Mouse (Mus musculus): Measurements from ENCODE around the gene Pcp4l1.
"Not testable (repeated sequence)": the region's sequence is repeated elsewhere in the genome, so short reads cannot be mapped to it uniquely, and the experiment has no call there.

The Pcp4l1 gene

GRCm38 (mm10) chr1:171149974-171150760 is 45.9 kb downstream of the Pcp4l1 start, which contains the start of the genes Sdhc and Mpz:
Gene Sdhc, minus strand, starts transcription at chr1:171150603.
Gene Mpz, plus strand, starts transcription at chr1:171150711.
- DNase-seq (ENCODE audit: inconsistent age in 2 of 2, low spot score in 1 of 2), result peak; percentile 96 to 99

DNA sequence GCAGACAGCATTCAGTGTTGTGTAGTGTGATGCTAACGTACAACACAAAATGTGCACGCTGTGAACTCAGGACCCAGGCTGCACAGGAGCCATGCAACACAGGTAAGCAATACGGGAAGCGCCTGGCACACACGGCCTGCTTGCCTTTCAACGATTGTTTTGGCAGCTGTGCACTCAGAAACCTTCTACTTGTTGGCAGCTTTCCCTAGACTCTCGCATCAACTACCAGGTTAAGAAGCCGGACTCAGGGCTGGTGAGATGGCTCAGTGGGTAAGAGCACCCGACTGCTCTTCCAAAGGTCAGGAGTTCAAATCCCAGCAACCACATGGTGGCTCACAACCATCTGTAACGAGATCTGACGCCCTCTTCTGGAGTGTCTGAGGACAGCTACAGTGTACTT is 53.1 kb downstream of the Pcp4l1 start:
- not testable (repeated sequence) for DNase-seq (ENCODE audit: inconsistent age in 2 of 2, low spot score in 1 of 2)

DNA sequence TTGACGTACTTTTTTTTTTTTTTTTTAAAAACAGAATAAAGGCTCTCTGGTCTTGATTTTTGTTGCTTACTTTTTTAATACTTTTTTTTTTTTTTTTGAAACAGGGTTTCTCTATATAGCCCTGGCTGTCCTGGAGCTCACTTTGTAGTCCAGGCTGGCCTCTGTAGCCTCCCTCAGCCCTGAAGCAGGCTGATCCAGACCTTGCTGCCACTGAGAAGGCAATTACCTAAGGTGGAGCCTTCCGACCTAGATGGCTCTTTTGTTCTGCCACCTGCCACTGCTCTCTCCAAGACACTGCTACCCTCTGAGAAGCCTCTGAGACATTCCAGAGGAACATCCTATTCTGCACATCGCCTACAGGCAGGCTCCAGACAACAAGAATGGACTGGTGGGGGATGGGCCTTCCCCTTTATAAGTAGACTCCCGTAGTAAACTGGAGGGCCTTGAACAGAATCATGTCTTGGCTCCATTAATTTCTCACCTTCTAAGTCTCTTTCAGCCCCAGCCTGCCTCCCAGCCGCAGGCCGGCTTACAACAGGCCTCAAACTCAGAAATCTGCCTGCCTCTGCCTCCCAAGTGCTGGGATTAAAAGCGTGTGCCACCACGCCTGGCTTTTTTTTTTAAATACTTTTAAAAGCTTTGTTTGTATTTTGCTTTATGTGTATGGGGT is 58.4 kb downstream of the Pcp4l1 start:
- DNase-seq (ENCODE audit: inconsistent age in 2 of 2, low spot score in 1 of 2), result not testable (repeated sequence)

- no peak for DNase-seq (ENCODE audit: inconsistent age in 2 of 2, low spot score in 1 of 2)
Observed at GRCm38 (mm10) chr1:171135600-171135999, 60.5 kb downstream of the Pcp4l1 start.

DNA sequence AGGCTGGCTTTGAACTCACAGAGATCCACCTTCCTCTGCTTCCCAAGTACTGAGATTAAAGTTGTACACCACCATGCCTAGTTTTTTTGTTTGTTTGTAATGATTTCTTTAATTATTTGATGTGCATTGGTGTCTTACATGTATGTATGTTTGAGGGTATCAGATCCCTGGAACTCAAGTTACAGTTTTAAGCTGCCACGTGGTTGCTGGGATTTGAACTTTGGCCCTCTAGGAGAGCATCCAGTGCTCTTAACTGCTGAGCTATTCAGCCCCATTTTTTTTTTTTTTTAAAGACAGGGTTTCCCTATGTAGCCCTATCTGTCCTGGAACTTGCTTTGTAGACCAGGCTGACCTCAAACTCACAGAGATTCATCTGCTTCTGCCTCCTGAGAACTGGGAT is 65.1 kb downstream of the Pcp4l1 start:
- DNase-seq (ENCODE audit: inconsistent age in 2 of 2, low spot score in 1 of 2), result no peak

DNA sequence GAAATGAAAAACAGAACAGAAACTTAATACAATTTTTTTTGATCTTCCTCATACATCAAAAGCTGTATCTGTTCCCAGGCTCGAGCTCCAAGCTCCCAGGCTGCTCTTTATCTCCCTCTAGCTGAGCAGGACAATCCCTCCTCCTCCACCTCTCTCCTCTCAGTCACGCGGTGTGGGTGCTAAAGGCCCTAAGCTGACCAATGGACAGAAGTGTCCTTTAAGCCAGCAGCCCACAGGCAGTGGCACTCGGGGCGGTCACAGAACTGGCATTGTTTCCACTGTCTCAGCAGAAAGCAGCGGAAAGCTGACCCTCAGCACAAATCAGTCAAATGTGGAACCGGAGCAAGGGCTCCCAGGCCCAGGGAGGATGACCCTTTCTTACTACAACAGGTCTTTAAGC is 66.8 kb downstream of the Pcp4l1 start:
- DNase-seq (ENCODE audit: inconsistent age in 2 of 2, low spot score in 1 of 2), result peak in 1 of 2 experiments; percentile 47

DNA sequence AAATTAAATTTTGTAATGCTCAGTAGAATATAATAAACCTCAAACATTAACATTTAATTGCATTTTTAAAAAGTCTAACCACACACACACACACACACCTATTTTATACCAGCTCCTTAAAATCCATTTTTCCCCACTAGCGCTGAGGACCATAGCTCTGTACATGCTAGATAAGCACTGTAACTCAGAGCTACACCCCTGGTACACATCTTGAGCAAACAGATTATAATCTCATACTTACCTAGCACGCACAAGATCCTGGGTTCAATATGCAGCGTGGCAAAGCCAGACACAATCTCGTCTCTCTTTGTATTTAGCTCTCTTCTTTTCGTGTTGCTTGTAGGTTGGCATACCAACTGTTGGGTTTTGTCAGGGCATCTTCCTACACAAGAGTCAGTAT is 71.7 kb downstream of the Pcp4l1 start:
- no peak for DNase-seq (ENCODE audit: inconsistent age in 2 of 2, low spot score in 1 of 2)

Data from adrenal gland, adult (tissue).